Mouse (Mus musculus) megakaryocyte, embryonic 14.5 days (primary cell): Measurements from ENCODE around the gene Ylpm1. TPM values are rescaled to one million over a fixed set of nuclear protein-coding genes. Genes with fewer than 3 reads are reported as not detected.

Experiments used
- H3K27me3 ChIP-seq: replicated peaks from 2 replicates; pipeline ENCODE3; 2012; ENCODE audit warnings: inconsistent platforms
- H3K36me3 ChIP-seq: replicated peaks from 2 replicates; pipeline ENCODE3; 2012; ENCODE audit warnings: low read length, inconsistent platforms, mixed read lengths
- H3K4me1 ChIP-seq: 2 replicates; pipeline ENCODE4 v1.6.1; 2012; ENCODE audit warnings: inconsistent platforms
- H3K4me3 ChIP-seq: replicated peaks from 2 replicates; pipeline ENCODE3; 2012; ENCODE audit warnings: moderate library complexity, mild to moderate bottlenecking, inconsistent platforms
- H3K9me3 ChIP-seq: 2 replicates; pipeline ENCODE4 v1.6.1; 2012; ENCODE audit warnings: inconsistent platforms
- FLI1 ChIP-seq: IDR thresholded peaks from 2 replicates; pipeline ENCODE4 v1.6.1; 2012; ENCODE audit warnings: low read length, inconsistent platforms, mixed read lengths
- GATA1 ChIP-seq: IDR thresholded peaks from 3 replicates; pipeline ENCODE4 v1.6.1; 2012; ENCODE audit warnings: mixed read lengths, low read length, inconsistent platforms, borderline replicate concordance
- polyA plus RNA-seq: library from polyadenylated mRNA; stranded (reverse); fragments of >175 nt; gene quantifications from 2 replicates; pipeline ENCODE4 v1.2.3, GENCODE M21; 2012; ENCODE audit warnings: low replicate concordance; ENCODE audit not compliant: insufficient read depth

The Ylpm1 gene
- polyA plus RNA-seq, 1 experiment = 8.8 TPM

DNA sequence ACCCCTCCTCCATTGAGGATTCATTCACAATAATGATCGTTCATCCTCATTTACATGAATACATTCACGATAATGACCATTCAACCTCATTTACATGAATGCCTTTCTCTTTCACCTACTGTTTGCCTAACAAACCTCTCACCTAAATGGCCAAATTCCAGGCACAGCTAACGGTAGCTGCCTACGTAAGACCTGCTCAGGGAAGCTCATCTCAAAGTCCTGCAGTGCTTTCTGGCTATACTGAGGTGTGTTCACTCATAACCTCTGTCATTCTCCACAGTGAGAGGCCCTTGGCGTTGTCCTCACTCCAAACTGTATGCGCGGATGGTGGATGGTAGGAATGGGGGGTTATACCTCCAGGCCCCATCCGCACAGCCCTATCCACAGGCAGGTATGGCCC lies 108.7 kb downstream of the Ylpm1 start:
- Histone ChIP-seq H3K36me3 (peaks cover 3% of the 10 kb centered on the region), H3K4me3 (no peak overlapping the region), H3K4me1 (peaks cover 23% of the 10 kb centered on the region), H3K27me3 (peaks cover 7% of the 10 kb centered on the region), H3K9me3 (no peaks in the 10 kb centered on the region)
- TF ChIP-seq GATA1 = no peak
- no peak for TF ChIP-seq FLI1

DNA sequence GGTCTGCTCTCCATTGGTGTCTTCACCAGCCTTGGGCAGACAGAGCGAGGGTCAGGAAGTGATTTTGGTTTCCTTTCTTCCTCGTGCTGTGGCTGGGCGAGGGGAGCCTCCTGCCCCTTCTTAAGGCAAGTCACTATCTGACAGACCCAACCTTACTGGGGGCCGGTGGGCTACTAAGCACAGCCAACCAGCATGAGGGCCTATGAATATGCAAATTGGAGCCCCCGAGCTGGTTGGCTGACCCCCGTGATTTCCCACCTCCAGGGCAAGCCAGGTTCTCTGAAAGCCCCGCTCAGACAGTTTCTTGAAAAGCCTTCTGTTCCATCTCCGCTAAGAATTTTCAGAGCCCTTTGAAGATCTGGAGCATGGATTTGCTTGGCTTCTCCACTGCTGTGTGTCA lies 110.2 kb downstream of the Ylpm1 start:
- no peak for TF ChIP-seq FLI1
- no peak for TF ChIP-seq GATA1
- Histone ChIP-seq H3K9me3 (no peaks in the 10 kb centered on the region), H3K4me1 (peaks cover 30% of the 10 kb centered on the region), H3K27me3 (peaks cover 7% of the 10 kb centered on the region), H3K4me3 (peak overlapping the region; percentile 75), H3K36me3 (peaks cover 3% of the 10 kb centered on the region)

DNA sequence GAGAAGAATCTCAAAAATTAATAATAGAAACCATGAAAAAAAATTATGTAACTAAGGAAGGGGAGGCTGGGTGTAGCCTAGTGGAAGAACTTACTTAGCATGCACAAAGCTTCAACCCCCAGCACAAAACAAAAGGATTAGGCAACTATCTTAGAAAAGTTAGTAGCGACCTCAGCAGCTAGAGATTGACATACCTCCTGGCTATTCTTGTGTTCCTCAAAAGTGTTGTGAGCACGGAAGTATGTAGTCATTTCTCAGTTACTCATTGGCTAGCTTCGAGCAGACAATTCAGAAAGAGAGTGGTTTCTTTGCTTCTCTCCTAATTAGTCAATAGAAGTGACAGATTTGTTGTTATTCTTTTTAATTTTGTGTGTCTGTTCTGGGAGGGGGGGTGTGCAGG lies 112.5 kb downstream of the Ylpm1 start:
- TF ChIP-seq GATA1 = no peak
- no peak for TF ChIP-seq FLI1
- no peak overlapping the region for H3K4me3 ChIP-seq
- peaks cover 54% of the 10 kb centered on the region for H3K4me1 ChIP-seq
- H3K9me3 ChIP-seq = no peaks in the 10 kb centered on the region
- peaks cover 7% of the 10 kb centered on the region for H3K27me3 ChIP-seq
- H3K36me3 ChIP-seq = peaks cover 11% of the 10 kb centered on the region

DNA sequence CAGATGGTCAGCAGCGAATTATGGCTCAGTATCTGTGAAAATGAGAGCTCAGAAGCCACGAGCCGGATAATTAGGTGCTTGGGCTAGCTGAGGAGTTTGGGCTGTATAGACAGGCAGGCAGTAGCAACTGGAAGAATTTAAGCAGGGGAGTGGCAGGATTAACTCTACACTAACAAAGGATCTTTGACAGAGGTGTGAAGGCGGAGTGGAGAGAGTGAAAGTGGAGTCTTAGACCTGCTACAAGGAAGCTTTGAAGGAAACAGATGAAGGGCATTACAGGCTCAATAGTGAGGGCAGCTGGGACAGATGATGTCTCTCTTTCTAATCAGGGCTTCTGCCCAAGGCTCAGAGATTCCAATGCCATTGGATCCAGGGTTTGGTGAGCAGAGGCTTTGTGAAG lies 113.3 kb downstream of the Ylpm1 start:
- H3K27me3 ChIP-seq = peaks cover 4% of the 10 kb centered on the region
- no peak for TF ChIP-seq FLI1
- no peak for TF ChIP-seq GATA1
- H3K9me3 ChIP-seq = no peaks in the 10 kb centered on the region
- H3K4me3 ChIP-seq = peak overlapping the region; percentile 2
- peaks cover 62% of the 10 kb centered on the region for H3K4me1 ChIP-seq
- peaks cover 11% of the 10 kb centered on the region for H3K36me3 ChIP-seq

DNA sequence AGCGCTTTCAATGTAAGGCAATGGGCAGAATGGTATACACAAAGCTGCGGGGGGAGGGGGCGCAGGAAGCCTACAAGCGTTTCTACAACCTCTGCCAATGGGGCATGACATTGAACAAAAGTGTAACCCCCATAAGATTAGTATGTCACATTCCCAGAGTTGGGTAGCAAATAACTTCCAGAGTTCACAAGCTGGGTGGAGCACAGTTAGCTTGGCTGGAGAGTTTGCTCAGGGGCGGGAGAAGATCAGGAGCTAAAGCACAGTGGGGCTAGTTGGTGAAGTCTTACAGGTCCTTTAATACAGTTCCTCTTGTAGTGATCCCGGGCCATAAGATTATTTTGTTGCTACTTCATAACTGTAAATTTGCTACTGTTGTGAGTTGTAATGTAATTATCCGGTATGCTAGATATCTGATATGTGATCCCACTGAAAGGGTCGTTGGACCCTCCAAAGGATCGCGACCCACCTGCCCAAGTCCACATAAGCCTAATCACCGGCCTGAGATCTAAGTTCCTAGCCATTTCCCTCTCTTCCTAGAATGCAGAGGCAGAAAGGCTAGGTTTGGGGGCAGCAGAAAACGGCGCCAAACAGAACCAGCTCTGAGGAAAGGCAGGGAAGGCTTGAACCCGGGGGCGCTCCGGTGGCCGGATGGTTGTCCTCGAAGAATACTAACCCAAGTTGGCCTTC lies 114.0 kb downstream of the Ylpm1 start:
- no peak for TF ChIP-seq GATA1
- TF ChIP-seq FLI1 = no peak
- H3K9me3 ChIP-seq = no peaks in the 10 kb centered on the region
- H3K4me1 ChIP-seq = peaks cover 68% of the 10 kb centered on the region
- peaks cover 15% of the 10 kb centered on the region for H3K36me3 ChIP-seq
- H3K27me3 ChIP-seq = no peaks in the 10 kb centered on the region
- peak overlapping the region; percentile 98 for H3K4me3 ChIP-seq

DNA sequence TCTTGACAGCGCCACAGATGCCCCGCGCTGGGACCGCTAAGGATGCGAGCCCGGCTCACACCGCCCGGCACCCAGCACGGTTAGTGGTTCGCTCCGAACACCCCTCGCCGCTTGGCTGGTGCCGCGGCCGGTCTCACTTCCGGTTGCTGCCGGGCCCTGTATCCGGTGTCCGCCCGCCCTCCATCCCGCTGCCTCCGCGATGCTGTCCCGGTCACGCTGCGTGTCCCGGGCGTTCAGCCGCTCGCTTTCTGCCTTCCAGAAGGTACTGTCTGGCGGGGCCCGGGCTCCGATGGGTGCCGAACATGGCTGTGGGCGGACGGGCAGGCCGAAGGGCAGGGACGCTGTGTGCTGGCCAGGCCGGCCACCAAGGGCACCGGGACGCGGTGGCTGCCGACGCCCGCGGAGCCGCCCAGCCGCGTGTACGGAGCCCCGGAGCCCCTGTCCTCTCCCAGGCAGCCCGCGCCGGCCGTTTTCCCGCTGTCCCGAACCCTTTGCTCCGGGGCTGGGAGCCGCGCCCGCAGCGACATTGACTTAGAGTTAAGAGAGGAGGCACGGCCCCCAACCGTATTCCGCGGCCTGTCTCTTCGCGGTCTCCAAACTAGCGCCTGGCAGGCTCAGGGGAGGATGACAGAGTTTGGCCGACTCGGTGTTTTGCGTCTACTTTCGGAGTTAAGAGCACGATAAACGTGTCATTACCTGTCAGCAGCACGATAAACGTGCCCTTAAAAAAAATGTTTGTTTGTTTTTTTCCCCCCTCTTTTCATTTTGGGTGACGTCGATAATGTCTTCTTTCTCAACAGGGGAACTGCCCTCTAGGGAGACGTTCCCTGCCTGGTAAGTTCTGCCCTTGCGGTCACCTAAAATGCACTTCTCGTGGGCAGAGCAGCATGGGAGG lies 114.8 kb downstream of the Ylpm1 start, which contains the start of the genes Prox2 and Dlst:
Gene Prox2 (minus strand): TSS at position 62 of the 895 bp plus-strand sequence.
Gene Dlst (plus strand): TSS at position 136 of the 895 bp plus-strand sequence.
- peaks cover 66% of the 10 kb centered on the region for H3K4me1 ChIP-seq
- peak; percentile 87; the same call in 1 of the 2 replicates for TF ChIP-seq FLI1
- TF ChIP-seq GATA1 = no peak
- H3K36me3 ChIP-seq = peaks cover 23% of the 10 kb centered on the region
- H3K4me3 ChIP-seq = peak within 1 kb of the TSS; percentile 98
- H3K27me3 ChIP-seq = no peaks in the 10 kb centered on the region
- H3K9me3 ChIP-seq = no peaks in the 10 kb centered on the region

DNA sequence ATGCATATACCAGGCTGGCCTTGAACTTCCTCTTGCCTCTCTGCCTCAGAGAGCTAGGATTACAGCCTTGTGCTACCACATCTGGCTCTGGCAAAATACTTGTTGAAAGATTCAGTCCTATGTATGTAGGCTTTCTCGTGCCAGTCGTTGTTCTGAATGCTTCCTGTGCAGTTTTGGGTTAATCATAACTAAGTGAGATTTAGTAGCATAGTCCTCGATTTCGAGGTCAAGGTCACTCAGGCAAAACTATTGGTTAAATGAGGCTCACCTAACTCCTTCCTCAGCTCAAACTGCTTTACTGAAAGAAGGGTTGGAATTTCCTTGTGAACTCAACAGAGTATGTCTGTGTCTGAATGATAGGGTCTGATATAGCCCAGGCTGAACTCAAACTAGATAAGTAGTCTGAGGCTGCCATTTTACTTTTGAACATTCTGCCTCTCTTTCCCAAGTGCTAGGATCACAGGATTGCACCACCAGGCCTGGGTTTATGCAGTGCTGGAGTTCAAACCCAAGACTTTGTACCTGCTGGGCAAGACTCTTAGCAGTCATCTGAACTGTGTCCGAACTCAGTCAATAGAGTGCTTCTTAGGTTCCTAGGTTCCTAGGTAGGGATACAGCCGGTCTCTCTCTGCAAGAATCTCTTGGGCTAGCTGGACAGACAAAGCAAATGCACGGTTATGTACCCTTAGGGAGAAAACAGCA lies 116.6 kb downstream of the Ylpm1 start:
- Histone ChIP-seq H3K4me1 (peaks cover 70% of the 10 kb centered on the region), H3K36me3 (peaks cover 41% of the 10 kb centered on the region), H3K4me3 (peak overlapping the region; percentile 73), H3K9me3 (no peaks in the 10 kb centered on the region), H3K27me3 (no peaks in the 10 kb centered on the region)
- TF ChIP-seq FLI1 (no peak), GATA1 (no peak)

DNA sequence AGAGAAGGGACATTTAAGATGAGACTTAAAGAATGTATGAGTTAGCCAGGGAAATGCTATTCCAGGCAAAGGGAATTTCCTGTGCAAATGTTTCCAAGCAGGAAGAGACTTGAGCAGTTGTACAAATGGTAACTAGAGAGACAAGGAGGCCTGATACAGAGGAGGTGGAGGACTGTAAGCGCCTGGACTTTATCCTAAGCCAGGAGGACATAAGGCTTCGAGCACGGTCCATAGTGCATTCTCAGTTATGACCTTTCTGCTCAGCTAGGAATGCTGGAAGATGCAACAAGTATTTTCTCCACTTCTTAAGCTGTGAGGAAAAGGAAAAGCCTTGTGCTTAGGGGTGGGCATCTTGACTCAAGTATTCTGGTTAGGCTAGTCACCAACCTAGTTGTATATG lies 117.2 kb downstream of the Ylpm1 start:
- Histone ChIP-seq H3K4me1 (peaks cover 77% of the 10 kb centered on the region), H3K4me3 (peak overlapping the region; percentile 42), H3K36me3 (peaks cover 47% of the 10 kb centered on the region), H3K27me3 (no peaks in the 10 kb centered on the region), H3K9me3 (no peaks in the 10 kb centered on the region)
- TF ChIP-seq FLI1 (no peak), GATA1 (no peak)

DNA sequence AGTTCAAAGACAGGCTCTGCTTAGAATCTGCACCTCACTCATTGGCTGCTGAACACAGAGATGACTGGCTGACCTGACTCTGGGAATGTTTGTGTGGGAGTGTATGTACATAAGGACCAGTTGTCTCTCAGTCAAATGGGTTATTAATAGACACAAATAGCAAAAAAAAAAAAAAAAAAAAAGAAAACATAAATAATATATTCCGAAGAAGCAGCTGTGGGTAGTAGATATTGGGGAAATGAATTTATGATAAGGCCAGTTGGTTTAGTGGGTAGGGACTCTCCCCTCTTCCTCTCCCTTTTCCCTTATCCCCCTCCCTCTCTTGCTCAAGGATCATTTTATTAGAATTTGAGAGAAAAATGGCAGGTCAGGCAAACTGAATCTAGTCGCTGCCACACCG lies 117.8 kb downstream of the Ylpm1 start:
- no peaks in the 10 kb centered on the region for H3K9me3 ChIP-seq
- H3K27me3 ChIP-seq = no peaks in the 10 kb centered on the region
- no peak for TF ChIP-seq GATA1
- H3K36me3 ChIP-seq = peaks cover 53% of the 10 kb centered on the region
- peaks cover 78% of the 10 kb centered on the region for H3K4me1 ChIP-seq
- no peak overlapping the region for H3K4me3 ChIP-seq

DNA sequence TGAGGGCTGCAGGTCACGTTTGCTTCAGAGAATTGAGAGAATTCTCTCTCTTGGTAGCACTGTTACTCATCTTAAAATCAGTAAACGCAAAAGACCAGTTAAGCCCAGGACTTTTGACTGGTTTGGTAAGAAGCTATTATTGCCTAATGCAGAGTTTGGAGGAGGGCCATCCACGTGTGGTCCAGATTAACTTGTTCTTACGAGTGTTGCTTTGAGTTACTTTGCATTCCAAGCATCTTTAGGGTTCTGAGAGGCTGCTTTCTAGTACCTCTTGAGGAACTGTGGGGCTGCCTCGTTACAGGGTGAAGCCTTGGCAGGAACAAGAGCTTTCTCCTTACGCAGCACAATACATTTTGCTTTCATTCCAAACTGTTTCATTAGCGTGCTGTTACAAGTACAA lies 119.6 kb downstream of the Ylpm1 start:
- TF ChIP-seq FLI1 = no peak
- no peak for TF ChIP-seq GATA1
- H3K4me3 ChIP-seq = no peak overlapping the region
- no peaks in the 10 kb centered on the region for H3K9me3 ChIP-seq
- H3K27me3 ChIP-seq = no peaks in the 10 kb centered on the region
- peaks cover 69% of the 10 kb centered on the region for H3K36me3 ChIP-seq
- H3K4me1 ChIP-seq = peaks cover 62% of the 10 kb centered on the region

Other genes starting within 250 kb of the Ylpm1 start
- 34.2 and 286 TPM in 2 replicates for gene Npc2, start 223.2 kb upstream of the Ylpm1 start, polyA plus RNA-seq
- gene Isca2, start 223.1 kb upstream of the Ylpm1 start, polyA plus RNA-seq = 35.5 and 39.1 TPM in 2 replicates
- 1.8 and 16.4 TPM in 2 replicates for gene Ltbp2, start 119.8 kb upstream of the Ylpm1 start, polyA plus RNA-seq
- 24.7 TPM in 1 of 2 replicates, not detected in the other for gene Fcf1, start 25.4 kb upstream of the Ylpm1 start, polyA plus RNA-seq
- gene Arel1, start 25.4 kb upstream of the Ylpm1 start, polyA plus RNA-seq = 0.71 and 1.1 TPM in 2 replicates
- 2.2 TPM in 2 replicates for gene Prox2, start 114.4 kb downstream of the Ylpm1 start, polyA plus RNA-seq
- 187 and 398 TPM in 2 replicates for gene Dlst, start 114.5 kb downstream of the Ylpm1 start, polyA plus RNA-seq
- gene Rps6kl1, start 154.9 kb downstream of the Ylpm1 start, polyA plus RNA-seq = 0.68 TPM in 1 of 2 replicates, not detected in the other
- 0.10 TPM in 1 of 2 replicates, not detected in the other for gene Pgf, start 181.5 kb downstream of the Ylpm1 start, polyA plus RNA-seq
- gene Eif2b2, start 223.2 kb downstream of the Ylpm1 start, polyA plus RNA-seq = 17.9 and 151 TPM in 2 replicates